Mouse (Mus musculus): Measurements from ENCODE around the gene Gm28998.
"Not testable (repeated sequence)": the region's sequence is repeated elsewhere in the genome, so short reads cannot be mapped to it uniquely, and the experiment has no call there.

Gm28998 gene

DNA sequence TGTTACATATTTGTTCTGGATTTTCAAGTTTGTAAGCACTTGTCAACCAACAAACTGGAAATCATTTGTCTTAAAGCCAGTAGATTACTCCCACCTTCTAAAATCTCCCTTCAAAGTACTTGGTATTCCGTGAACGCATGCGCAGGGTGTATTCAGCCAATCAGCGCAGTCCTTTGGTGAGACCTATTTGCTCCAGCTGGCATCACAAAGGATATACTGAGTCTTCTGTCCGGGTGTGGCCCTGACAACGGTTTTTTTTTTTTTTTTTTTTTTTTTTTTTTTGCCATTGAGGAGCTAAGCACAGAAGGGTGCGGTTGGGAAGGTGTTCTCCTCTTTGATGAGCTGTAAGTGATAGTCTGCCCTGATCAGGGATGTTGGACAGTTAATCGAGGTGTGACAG lies at the start of gene Gm28998:
Gene Gm28998, plus strand, starts transcription at position 301 of the 400 bp plus-strand sequence.
- ATAC-seq (ENCODE audit: low TSS enrichment), result not testable (repeated sequence)
